Mouse (Mus musculus): ENCODE results near the gene Srsf5. TPM values are rescaled to one million over a fixed set of nuclear protein-coding genes. Genes with fewer than 3 reads are reported as not detected.

Srsf5 gene
- total RNA-seq, 2 experiments from 2014 or later, result 275 to 306 TPM

DNA sequence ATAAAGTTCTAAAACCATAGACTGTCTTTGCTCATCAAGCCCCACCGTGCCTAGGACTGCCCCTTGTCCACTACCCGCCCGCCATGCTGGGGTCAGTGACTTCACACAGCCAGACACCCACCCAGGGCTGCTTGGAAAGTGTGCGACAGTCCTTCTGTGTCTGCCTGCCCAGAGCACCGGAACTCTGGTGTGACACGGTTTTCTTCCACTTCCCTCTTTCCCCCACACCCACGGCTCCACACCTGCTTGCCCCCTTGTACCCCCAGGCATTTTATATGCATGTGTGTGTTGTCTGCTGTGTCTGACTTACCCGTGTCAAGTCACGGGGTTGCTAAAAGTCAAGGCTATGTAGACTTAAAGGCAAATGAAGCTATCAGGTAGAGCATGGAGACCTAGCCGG is 46.5 kb downstream of the Srsf5 start:
- intact Hi-C loops (cut with DNase I), result no loop called here
- DNase-seq (ENCODE audit: low spot score in 2 of 2), result no peak

DNA sequence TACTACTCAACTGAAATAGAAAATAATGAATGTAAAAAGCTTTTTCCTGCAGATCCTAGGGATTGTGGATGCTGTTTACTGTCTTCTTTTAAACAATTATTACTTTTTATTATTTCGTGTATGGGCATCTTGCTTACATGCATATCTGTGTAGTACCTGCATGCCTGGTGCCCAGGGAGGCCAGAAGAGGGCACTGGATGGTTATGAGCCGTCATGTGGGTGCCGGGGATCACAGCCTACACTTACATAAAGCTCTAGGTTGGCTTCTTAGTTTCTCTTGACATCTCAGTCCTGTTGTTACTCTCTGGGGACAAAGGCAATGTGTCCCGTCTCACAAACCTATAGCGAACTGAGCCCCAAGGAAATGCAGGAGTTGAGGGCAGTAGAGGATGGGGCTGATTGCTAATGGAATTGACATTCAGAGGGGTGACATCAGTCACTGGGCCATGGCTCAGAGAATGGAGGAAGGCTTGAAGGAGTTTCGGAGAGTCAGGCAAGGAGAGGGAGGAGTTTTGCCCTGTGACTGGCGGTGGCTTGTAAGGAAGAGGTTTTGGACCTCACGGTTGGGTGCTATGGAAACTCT is 47.3 kb downstream of the Srsf5 start:
- intact Hi-C loops (cut with DNase I), result no loop called here
- DNase-seq (ENCODE audit: low spot score in 2 of 2), result no peak

DNA sequence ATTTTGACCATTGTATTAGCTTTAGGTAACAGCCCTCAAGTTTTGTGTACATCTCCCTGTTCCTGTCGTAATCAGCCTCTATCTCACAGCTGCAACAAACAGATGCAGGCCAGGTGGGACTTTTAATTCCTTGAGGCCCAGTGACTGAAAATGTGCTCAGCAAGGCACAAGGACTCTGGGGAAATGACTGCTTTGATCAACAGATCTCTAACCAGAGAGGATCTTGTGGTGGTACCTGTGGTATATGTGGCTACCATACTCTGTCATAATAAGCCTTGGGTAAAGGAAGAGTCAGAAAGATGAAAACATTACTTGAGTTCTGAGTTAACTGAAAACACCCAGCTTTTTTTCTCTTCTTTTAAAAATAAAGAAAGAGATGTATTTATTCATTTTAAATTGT is 48.5 kb downstream of the Srsf5 start:
- intact Hi-C loops (cut with DNase I), result no loop called here
- DNase-seq (ENCODE audit: low spot score in 2 of 2), result no peak

DNA sequence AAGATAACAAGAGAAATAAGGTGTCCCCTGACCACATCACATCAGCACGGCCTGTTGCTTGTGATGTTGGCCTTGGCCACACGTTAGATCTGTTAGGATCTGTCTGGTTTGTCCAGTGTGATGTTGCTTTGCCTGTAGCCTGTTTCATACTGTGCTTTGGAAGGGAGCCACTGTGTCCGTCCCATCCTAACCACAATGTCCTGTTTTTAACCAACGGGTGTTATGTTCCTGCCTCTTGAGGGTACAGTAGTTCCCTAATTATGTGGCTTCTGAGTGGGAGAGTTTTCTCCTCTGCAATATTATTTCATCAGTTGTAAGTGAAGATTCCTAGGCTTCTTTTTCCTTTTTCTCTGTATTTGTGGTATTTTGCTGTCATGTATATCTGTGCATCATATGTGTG is 50.0 kb downstream of the Srsf5 start:
- DNase-seq (ENCODE audit: low spot score in 2 of 2), result no peak
- intact Hi-C loops (cut with DNase I), result no loop called here

DNA sequence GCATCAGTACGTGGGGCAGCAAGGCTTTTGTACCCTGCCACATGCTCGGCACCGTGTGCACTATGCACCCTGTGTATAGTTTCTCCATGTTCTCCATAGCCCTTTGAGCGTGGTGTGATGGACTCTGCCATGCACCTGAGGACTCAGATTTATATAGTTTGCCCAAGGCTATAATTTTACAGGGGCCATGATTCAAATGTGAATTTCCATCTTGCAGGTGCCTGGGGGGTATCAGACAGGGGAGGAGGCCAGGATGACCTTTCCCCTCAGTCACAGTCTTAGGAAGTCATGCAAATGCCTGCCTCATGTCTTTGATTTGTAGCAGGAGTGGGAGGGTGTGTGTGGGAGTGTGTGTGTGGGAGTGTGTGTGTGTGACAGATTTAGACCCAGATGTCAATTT is 52.3 kb downstream of the Srsf5 start:
- intact Hi-C loops (cut with DNase I), result no loop called here
- DNase-seq (ENCODE audit: low spot score in 2 of 2), result no peak

DNA sequence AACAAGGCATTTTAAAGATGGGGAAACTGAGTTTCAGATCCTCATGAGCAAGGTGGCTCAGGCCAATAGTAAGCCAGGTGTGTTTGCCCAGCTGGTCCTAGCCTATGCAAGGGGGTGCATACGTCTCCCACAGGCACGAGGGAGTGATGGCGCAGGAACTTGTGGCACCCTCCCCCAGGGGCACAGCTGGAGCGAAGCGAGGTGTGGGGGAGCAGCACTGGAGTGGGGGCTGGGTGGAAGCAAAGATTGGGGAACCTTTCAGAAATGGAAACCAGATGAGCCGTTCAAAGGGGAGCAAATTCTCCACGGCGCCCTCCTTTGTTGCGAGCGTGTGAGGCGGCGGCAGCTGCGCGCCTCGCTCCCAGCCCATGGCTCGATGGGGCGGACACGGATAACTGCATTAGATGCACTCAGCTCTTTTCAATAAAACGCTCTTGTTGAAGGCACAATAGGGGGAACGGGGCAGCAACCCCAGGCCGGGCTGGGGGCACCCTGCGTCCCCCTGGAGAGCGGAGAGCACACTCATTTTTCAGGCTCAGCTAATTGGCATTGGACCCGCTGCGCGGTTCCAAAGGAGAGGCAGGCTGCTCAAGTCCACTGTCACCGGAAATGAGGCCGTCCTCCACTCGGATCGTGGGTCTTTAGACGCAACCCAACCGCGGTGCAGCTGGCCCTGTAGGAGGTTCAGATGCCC is 53.4 kb downstream of the Srsf5 start:
- no peak for DNase-seq (ENCODE audit: low spot score in 2 of 2)
- intact Hi-C loops (cut with DNase I), result no loop called here

Other genes starting within 250 kb of the Srsf5 start
- 10 to 100 TPM; 12.9 to 15.5 TPM for gene Ccdc177, start 184.8 kb upstream of the Srsf5 start, total RNA-seq (2021)
- 10 to 100 TPM; 32.1 to 32.9 TPM for gene Susd6, start 155.0 kb upstream of the Srsf5 start, total RNA-seq (2021)
- not detected for gene Slc10a1, start 23.2 kb downstream of the Srsf5 start, total RNA-seq (2021)
- gene Smoc1, start 81.3 kb downstream of the Srsf5 start, total RNA-seq (2021), result 1 to 10 TPM; 7.3 to 9.3 TPM

Data from left cerebral cortex, postnatal 25 days (tissue).